Mouse (Mus musculus) forebrain, embryonic 13.5 days (tissue): ENCODE results near the gene Orai2. TPM values are rescaled to one million over a fixed set of nuclear protein-coding genes. Genes with fewer than 3 reads are reported as not detected.

ENCODE experiments used
- ATAC-seq: fragments of 200-750 bp; cut with Nextera tagmentation; 2 replicates; pipeline ENCODE4 v1.8.0; 2017
- H3K27ac ChIP-seq: fragments of 300-500 bp; sonication (generic); 2 replicates; pipeline ENCODE4 v1.5.1; 2015; ENCODE audit warnings: inconsistent platforms, mild to moderate bottlenecking, moderate library complexity
- H3K27me3 ChIP-seq: fragments of 300-500 bp; sonication (generic); 2 replicates; pipeline ENCODE4 v1.6.1; 2015; ENCODE audit warnings: mild to moderate bottlenecking, inconsistent platforms
- H3K36me3 ChIP-seq: fragments of 300-500 bp; sonication (generic); 2 replicates; pipeline ENCODE4 v1.6.1; 2015; ENCODE audit warnings: mild to moderate bottlenecking, inconsistent platforms; ENCODE audit not compliant: poor library complexity, severe bottlenecking
- H3K4me1 ChIP-seq: fragments of 300-500 bp; sonication (generic); 2 replicates; pipeline ENCODE4 v1.6.1; 2015; ENCODE audit warnings: inconsistent platforms
- H3K4me2 ChIP-seq: fragments of 300-500 bp; sonication (generic); 2 replicates; pipeline ENCODE4 v1.6.1; 2015; ENCODE audit warnings: inconsistent platforms, mild to moderate bottlenecking, moderate library complexity
- H3K4me3 ChIP-seq: fragments of 300-500 bp; sonication (generic); 2 replicates; pipeline ENCODE4 v1.5.1; 2015; ENCODE audit warnings: mild to moderate bottlenecking, inconsistent platforms
- H3K9ac ChIP-seq: fragments of 300-500 bp; sonication (generic); 2 replicates; pipeline ENCODE4 v1.6.1; 2015; ENCODE audit warnings: mild to moderate bottlenecking, inconsistent platforms
- H3K9me3 ChIP-seq: fragments of 300-500 bp; sonication (generic); replicated peaks from 2 replicates; pipeline ENCODE4 v1.6.1; 2016; ENCODE audit warnings: inconsistent platforms
- WGBS: fragments of 180-500 bp; shearing (Covaris S2); methylation state at CpG from one replicate; pipeline ENCODE4 v1.1.7; 2015; 5-methylcytosine and 5-hydroxymethylcytosine counted together
- polyA plus RNA-seq: library from polyadenylated mRNA; unstranded; fragments of >200 nt; fragmentation: Nextera tagmentation; extraction: Ambion mirVana; gene quantifications from 2 replicates; pipeline ENCODE4 v1.2.1, GENCODE M21; 2015

Orai2 gene
- polyA plus RNA-seq, 1 experiment from 2014 or later, result 17.4 TPM

- ATAC-seq, result no peak
- Histone ChIP-seq H3K9ac (peak overlapping the region; percentile 95), H3K4me2 (peak overlapping the region; percentile 93), H3K4me3 (peak overlapping the region; percentile 99), H3K27ac (no peak overlapping the region; the same call in 1 of the 2 replicates), H3K27me3 (no peaks in the 10 kb centered on the region), H3K4me1 (peaks cover 15% of the 10 kb centered on the region), H3K36me3 (peaks cover 27% of the 10 kb centered on the region), H3K9me3 (no peaks in the 10 kb centered on the region)
- 26% methylated on average over 11 of the region's 11 CpGs for WGBS
Measured at GRCm38 (mm10) chr5:136199526-136199925, 29.0 kb upstream of the Orai2 start.

GRCm38 (mm10) chr5:136198474-136199391 is 28.2 kb upstream of the Orai2 start, which contains the start of gene Prkrip1:
TSS of gene Prkrip1 (minus strand) at chr5:136198963.
- Histone ChIP-seq H3K27ac (peak within 1 kb of the TSS; percentile 81), H3K27me3 (no peaks in the 10 kb centered on the region), H3K4me3 (peak within 1 kb of the TSS; percentile 99), H3K4me2 (peak within 1 kb of the TSS; percentile 93), H3K9ac (peak within 1 kb of the TSS; percentile 95), H3K9me3 (no peaks in the 10 kb centered on the region), H3K4me1 (peaks cover 15% of the 10 kb centered on the region), H3K36me3 (peaks cover 35% of the 10 kb centered on the region)
- ATAC-seq, result peak; percentile 91
- WGBS, result under 1% methylated on average over 62 of the region's 62 CpGs

- Histone ChIP-seq H3K9me3 (no peaks in the 10 kb centered on the region), H3K4me2 (no peak overlapping the region), H3K27ac (no peak overlapping the region), H3K4me3 (no peak overlapping the region), H3K27me3 (no peaks in the 10 kb centered on the region), H3K9ac (no peak overlapping the region), H3K4me1 (no peaks in the 10 kb centered on the region), H3K36me3 (peaks cover 95% of the 10 kb centered on the region)
- no peak for ATAC-seq
- WGBS, result 87% methylated on average over 7 of the region's 7 CpGs
Measured at GRCm38 (mm10) chr5:136191870-136192269, 21.4 kb upstream of the Orai2 start.

- Histone ChIP-seq H3K27ac (no peak overlapping the region), H3K4me3 (no peak overlapping the region), H3K9ac (no peak overlapping the region), H3K27me3 (no peaks in the 10 kb centered on the region), H3K4me1 (0 out of 2 replicates have a peak, but pooled peaks cover 3% of the 10 kb centered on the region), H3K4me2 (no peak overlapping the region), H3K9me3 (no peaks in the 10 kb centered on the region), H3K36me3 (peaks cover 83% of the 10 kb centered on the region)
- WGBS, result 32% methylated on average over 4 of the region's 4 CpGs
- 0 out of 2 replicates have a peak, but pooled peaks have one; percentile 43 for ATAC-seq
Measured at GRCm38 (mm10) chr5:136186723-136187122, 16.2 kb upstream of the Orai2 start.

- Histone ChIP-seq H3K9ac (no peak overlapping the region), H3K27me3 (no peaks in the 10 kb centered on the region), H3K4me1 (0 out of 2 replicates have a peak, but pooled peaks cover 3% of the 10 kb centered on the region), H3K4me3 (no peak overlapping the region), H3K36me3 (peaks cover 84% of the 10 kb centered on the region), H3K4me2 (no peak overlapping the region), H3K9me3 (no peaks in the 10 kb centered on the region), H3K27ac (no peak overlapping the region)
- no peak for ATAC-seq
- whole genome bisulfite sequencing, result 96% methylated on average over 7 of the region's 7 CpGs
Measured at GRCm38 (mm10) chr5:136183766-136184165, 13.3 kb upstream of the Orai2 start.

- Histone ChIP-seq H3K4me3 (no peak overlapping the region), H3K4me1 (0 out of 2 replicates have a peak, but pooled peaks cover 3% of the 10 kb centered on the region), H3K9ac (no peak overlapping the region), H3K4me2 (no peak overlapping the region), H3K27me3 (no peaks in the 10 kb centered on the region), H3K9me3 (no peaks in the 10 kb centered on the region), H3K27ac (no peak overlapping the region), H3K36me3 (peaks cover 83% of the 10 kb centered on the region)
- no peak for ATAC-seq
- 93% methylated on average over 4 of the region's 4 CpGs for WGBS
Measured at GRCm38 (mm10) chr5:136182830-136183229, 12.3 kb upstream of the Orai2 start.

GRCm38 (mm10) chr5:136182049-136182448 is 11.5 kb upstream of the Orai2 start:
- H3K27me3 ChIP-seq, result no peaks in the 10 kb centered on the region
- no peak overlapping the region for H3K4me2 ChIP-seq
- 0 out of 2 replicates have a peak, but pooled peaks cover 3% of the 10 kb centered on the region for H3K4me1 ChIP-seq
- peaks cover 86% of the 10 kb centered on the region for H3K36me3 ChIP-seq
- 93% methylated on average over 6 of the region's 6 CpGs for WGBS
- H3K9me3 ChIP-seq, result no peaks in the 10 kb centered on the region
- H3K27ac ChIP-seq, result no peak overlapping the region
- ATAC-seq, result no peak
- no peak overlapping the region for H3K4me3 ChIP-seq
- no peak overlapping the region for H3K9ac ChIP-seq

- peaks cover 82% of the 10 kb centered on the region for H3K36me3 ChIP-seq
- no peak overlapping the region for H3K9ac ChIP-seq
- WGBS, result 93% methylated on average over 6 of the region's 6 CpGs
- ATAC-seq, result no peak
- no peak overlapping the region for H3K4me2 ChIP-seq
- no peaks in the 10 kb centered on the region for H3K27me3 ChIP-seq
- H3K4me3 ChIP-seq, result no peak overlapping the region
- H3K27ac ChIP-seq, result no peak overlapping the region
- 0 out of 2 replicates have a peak, but pooled peaks cover under 1% of the 10 kb centered on the region for H3K4me1 ChIP-seq
- no peaks in the 10 kb centered on the region for H3K9me3 ChIP-seq
Measured at GRCm38 (mm10) chr5:136181197-136181596, 10.7 kb upstream of the Orai2 start.

GRCm38 (mm10) chr5:136179594-136179993 is 9.1 kb upstream of the Orai2 start:
- H3K27ac ChIP-seq, result no peak overlapping the region
- H3K9me3 ChIP-seq, result no peaks in the 10 kb centered on the region
- ATAC-seq, result no peak
- 84% methylated on average over 5 of the region's 5 CpGs for WGBS
- no peak overlapping the region for H3K4me3 ChIP-seq
- no peak overlapping the region for H3K4me2 ChIP-seq
- H3K27me3 ChIP-seq, result no peaks in the 10 kb centered on the region
- no peaks in the 10 kb centered on the region for H3K4me1 ChIP-seq
- H3K9ac ChIP-seq, result no peak overlapping the region
- H3K36me3 ChIP-seq, result peaks cover 66% of the 10 kb centered on the region

GRCm38 (mm10) chr5:136173606-136174463 is 3.3 kb upstream of the Orai2 start:
- Histone ChIP-seq H3K27ac (peak overlapping the region; percentile 65), H3K9me3 (no peaks in the 10 kb centered on the region), H3K27me3 (0 out of 2 replicates have a peak, but pooled peaks cover 8% of the 10 kb centered on the region), H3K4me1 (peaks cover 28% of the 10 kb centered on the region), H3K9ac (no peak overlapping the region), H3K4me2 (no peak overlapping the region), H3K36me3 (peaks cover 16% of the 10 kb centered on the region), H3K4me3 (no peak overlapping the region)
- ATAC-seq, result peak; percentile 50
- 44% methylated on average over 9 of the region's 9 CpGs for WGBS

- Histone ChIP-seq H3K4me1 (peaks cover 28% of the 10 kb centered on the region), H3K4me3 (no peak overlapping the region), H3K27ac (no peak overlapping the region), H3K4me2 (no peak overlapping the region), H3K36me3 (peaks cover 12% of the 10 kb centered on the region), H3K9ac (no peak overlapping the region), H3K9me3 (peaks cover 4% of the 10 kb centered on the region; the same call in 1 of the 2 replicates), H3K27me3 (0 out of 2 replicates have a peak, but pooled peaks cover 8% of the 10 kb centered on the region)
- no peak for ATAC-seq
- WGBS, result 76% methylated on average over 9 of the region's 9 CpGs
Measured at GRCm38 (mm10) chr5:136172939-136173338, 2.4 kb upstream of the Orai2 start.
